Mouse (Mus musculus): Measurements from ENCODE around the gene Zbtb11.

The Zbtb11 gene

DNA sequence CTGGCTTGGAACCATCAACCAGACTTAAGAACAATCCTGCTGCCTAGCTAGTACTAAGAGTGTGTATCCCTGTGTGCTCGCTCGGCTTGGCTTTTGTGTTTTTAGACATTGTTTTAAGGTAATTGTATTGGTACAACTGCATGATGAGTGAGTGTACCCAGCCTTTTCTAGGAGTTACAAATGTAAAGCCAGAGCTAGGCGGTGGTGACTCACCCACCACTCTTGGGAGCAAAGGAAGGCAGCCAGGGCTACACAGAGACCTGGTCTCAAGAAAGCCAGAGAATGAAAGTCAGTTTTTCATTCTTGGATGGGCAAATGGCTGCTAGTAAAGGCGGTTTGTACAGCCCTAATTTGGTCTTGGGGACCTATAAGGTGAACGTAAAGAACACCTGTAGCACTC is 3.3 kb upstream of the Zbtb11 start:
- DNase-seq (ENCODE audit: low spot score in 2 of 2) = no peak

DNA sequence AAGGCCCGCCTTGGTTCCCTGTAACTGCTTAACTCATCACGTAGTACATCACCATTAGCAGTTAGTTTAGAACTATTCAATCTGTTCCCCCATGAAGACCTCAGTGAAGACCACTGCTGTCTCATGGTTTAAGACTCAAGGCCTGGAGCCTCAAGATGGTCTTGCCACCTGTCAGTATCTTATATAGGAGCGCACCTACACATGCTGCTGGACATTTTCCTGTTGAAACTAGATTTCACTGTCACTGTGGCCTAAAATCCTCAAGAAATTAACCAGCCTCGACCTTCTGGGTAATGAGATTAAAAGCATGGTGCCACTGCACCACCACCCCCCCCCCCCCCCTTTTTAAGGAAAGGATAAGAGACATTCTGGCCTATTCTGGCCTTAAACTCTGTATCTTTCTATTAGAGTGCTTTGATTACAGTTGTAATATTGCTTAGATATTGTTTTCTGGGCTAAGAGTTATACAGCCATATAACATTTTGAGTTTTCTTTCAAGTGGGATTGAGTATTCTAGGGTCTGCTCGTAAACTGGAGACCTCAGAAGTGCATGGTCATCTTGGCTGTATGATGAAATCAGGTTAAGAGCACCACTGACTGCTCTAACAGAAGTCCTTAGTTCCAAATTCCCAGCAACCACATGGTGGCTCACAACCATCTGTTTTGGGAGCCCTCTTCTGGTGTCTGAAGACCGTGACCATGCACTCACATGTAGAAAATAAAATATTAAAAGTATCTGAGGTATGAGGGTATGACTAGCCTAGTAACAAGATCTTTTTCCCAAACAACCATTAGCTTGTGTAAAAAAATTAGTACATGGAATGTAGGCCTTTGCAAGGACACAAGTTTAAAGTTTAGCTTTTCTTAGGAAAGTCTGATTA is 1.7 kb upstream of the Zbtb11 start:
- DNase-seq (ENCODE audit: low spot score in 2 of 2) = no peak

DNA sequence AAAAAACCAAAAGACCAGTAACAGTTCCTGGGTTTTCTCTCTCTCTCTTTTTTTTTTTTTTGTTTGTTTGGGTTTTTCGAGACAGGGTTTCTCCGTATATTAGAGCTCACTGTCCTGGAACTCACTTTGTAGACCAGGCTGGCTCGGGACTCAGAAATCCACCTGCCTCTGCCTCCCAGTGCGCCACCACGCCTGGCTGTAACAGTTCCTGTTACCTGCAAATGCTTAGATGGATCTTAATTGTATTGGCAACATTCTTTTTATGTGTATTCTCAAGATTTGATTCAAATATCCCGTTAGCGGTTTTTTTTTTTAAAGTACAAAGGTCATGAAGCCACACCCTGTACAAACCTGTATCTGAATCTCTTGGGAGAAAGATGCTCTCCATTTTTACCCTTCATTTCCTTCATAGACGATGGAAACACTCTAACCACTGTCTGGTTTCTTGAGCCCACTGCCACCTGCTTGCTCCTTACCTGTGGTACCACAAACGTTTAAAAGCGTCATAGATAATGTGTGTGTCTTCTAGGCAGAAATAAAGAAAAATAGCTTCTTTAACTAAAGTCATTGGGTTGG is 969 bp upstream of the Zbtb11 start:
- DNase-seq (ENCODE audit: low spot score in 2 of 2) = no peak

GRCm38 (mm10) chr16:55974256-55974902 is 696 bp downstream of the Zbtb11 start:
- DNase-seq (ENCODE audit: low spot score in 2 of 2) = peak; percentile 74 to 80

DNA sequence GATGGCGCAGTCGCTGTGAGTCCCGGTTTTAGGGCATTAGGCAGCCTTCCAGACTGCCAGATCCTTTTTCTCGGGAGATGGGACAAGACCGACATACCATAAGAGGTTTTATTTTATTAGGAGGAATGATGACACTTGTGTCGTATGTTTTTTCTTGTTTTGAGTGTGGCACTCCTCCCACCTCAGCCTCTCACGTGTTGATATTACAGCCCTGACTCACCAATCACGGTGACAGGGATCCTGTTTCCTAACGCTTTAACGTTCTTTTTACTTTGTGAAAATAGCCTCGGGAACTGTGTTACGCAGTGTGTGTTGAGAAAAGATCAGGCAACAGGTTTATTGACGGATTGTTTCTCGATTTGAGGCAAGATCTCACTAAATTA is 1.2 kb downstream of the Zbtb11 start:
- DNase-seq (ENCODE audit: low spot score in 2 of 2) = no peak

DNA sequence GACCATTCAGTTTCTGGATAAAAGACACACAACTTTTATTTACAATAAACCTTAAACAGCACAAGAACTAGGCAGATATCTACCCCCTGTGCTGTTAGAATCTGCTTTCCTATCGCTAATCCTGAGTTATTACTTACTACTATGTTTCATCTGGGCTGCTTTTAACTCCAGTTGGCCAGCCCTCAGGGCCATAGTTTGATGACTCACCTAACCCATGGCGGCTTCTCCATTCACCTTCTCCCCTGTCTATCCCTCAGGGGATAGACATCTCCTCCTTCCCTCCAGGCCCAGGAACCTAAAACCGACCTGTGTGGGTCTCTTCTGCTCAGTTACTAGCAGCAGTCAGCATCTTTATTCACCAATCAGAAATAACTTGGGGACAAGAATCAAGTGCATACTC is 12.3 kb downstream of the Zbtb11 start:
- no peak for DNase-seq (ENCODE audit: low spot score in 2 of 2)

- DNase-seq (ENCODE audit: low spot score in 2 of 2) = no peak
Measured at GRCm38 (mm10) chr16:55990311-55990710, 16.6 kb downstream of the Zbtb11 start.

DNA sequence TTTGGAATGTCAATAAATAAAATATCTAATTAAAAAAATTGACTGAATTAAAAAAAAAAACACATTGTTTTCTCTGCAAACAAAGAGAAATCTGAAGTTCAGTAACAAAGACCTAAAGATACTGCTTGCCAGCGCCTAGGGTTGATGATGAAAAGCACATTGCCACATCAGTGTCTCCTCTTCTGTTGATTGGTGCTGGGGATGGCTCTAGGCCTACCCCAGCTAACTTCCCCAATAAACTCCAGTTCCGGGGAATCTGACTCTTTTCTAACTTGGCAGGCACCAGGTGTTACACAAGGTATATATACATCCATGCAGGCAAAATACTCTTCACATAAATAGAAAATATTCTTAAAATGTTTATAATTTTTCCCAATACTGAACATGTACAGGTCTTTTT is 20.6 kb downstream of the Zbtb11 start:
- no peak for DNase-seq (ENCODE audit: low spot score in 2 of 2)

GRCm38 (mm10) chr16:56006798-56007197 is 33.1 kb downstream of the Zbtb11 start:
- no peak for DNase-seq (ENCODE audit: low spot score in 2 of 2)

- DNase-seq (ENCODE audit: low spot score in 2 of 2) = no peak
Measured at GRCm38 (mm10) chr16:56008862-56009261, 35.2 kb downstream of the Zbtb11 start.

- no peak for DNase-seq (ENCODE audit: low spot score in 2 of 2)
Measured at GRCm38 (mm10) chr16:56012789-56013743, 39.4 kb downstream of the Zbtb11 start.

DNA sequence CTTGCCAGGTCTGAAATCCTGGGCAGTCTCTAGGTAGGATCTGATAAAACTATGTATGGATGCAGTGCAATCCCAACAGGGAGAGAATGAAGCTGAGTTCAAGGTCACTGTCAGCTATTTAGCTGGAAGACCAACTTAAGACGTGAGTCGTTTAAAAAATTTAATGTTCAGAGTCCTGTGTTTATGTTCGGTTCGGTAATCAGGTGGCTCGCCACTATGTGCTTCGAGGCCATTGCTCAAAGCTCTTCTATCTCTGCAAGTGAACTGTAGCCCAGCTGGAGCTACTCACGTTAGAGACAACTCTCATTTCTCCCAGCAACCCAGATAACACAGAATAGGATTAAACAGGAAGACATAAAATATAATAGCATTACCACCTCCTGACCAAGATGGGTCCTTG is 40.4 kb downstream of the Zbtb11 start:
- no peak for DNase-seq (ENCODE audit: low spot score in 2 of 2)

- no peak for DNase-seq (ENCODE audit: low spot score in 2 of 2)
Measured at GRCm38 (mm10) chr16:56019660-56020059, 46.0 kb downstream of the Zbtb11 start.

DNA sequence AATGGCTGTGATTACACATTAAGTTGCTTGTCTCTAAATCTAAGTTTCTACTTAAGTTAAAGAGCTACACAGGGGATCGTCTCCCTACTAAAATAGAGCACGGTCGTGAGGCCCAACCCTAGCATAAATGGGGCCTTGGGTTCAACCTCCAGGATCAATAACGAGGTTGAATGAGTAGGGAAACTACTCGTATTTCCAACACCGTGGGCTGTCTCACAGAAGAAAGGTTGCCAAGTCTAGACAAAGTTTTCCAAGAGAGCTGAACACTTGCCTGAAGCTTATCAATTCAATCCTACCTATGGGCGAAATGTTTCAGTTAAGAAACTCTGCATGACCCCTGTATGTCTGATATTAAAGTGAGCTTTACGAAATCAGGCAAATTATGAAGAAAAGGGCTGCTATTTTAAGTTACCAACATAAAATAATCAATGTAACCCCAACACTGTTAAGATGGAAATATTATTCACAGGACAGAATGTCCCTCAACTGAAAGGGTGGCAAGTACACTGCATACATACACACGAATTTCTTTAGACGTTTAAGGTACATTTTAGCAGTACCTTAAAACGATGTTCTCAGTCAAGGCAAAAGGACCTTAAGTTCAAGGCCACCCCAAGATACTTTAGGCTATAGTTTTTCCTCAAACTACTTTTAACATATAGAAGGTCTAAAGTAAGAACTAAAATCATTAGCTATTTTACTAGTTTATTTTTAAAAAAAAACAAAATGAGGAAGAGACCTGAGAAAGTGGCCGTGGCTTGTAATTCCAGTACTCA is 54.4 kb downstream of the Zbtb11 start:
- DNase-seq (ENCODE audit: low spot score in 2 of 2) = no peak

GRCm38 (mm10) chr16:56028722-56029551 is 55.3 kb downstream of the Zbtb11 start:
- no peak for DNase-seq (ENCODE audit: low spot score in 2 of 2)

- peak; percentile 92 to 96 for DNase-seq (ENCODE audit: low spot score in 2 of 2)
Measured at GRCm38 (mm10) chr16:56029661-56030082, 56.0 kb downstream of the Zbtb11 start, which contains the start of gene Pcnp. TSS of gene Pcnp (minus strand) at chr16:56029739.

- DNase-seq (ENCODE audit: low spot score in 2 of 2) = no peak
Measured at GRCm38 (mm10) chr16:56034566-56034965, 60.9 kb downstream of the Zbtb11 start.

- no peak for DNase-seq (ENCODE audit: low spot score in 2 of 2)
Measured at GRCm38 (mm10) chr16:56036501-56036900, 62.8 kb downstream of the Zbtb11 start.

- peak; percentile 90 to 94 for DNase-seq (ENCODE audit: low spot score in 2 of 2)
Measured at GRCm38 (mm10) chr16:56037138-56038010, 63.7 kb downstream of the Zbtb11 start, which contains the start of gene Trmt10c. TSS of gene Trmt10c (minus strand) at chr16:56037819.

Measured in cerebellum, postnatal 4 days (tissue).